Mouse (Mus musculus): ENCODE measurements around the gene Rhox4d. TPM values are rescaled to one million over a fixed set of nuclear protein-coding genes. Genes with fewer than 3 reads are reported as not detected.
"Not testable (repeated sequence)": the region's sequence is repeated elsewhere in the genome, so short reads cannot be mapped to it uniquely, and the experiment has no call there.

Rhox4d gene
- polyA plus RNA-seq (2015; fragmentation: Nextera tagmentation; extraction: Ambion mirVana) = not detected in 2 replicates

GRCm38 (mm10) chrX:37514059-37514458 lies at the start of gene Rhox4d:
Gene Rhox4d (plus strand): TSS chrX:37514359.
- WGBS = 96% methylated on average over 15 of the region's 18 CpGs
- not testable (repeated sequence) for H3K9me3 ChIP-seq (replicated peaks; ENCODE audit: low read length); H3K27me3 ChIP-seq (ENCODE audit: insufficient read depth, low read length); H3K9ac ChIP-seq (ENCODE audit: low read depth, low read length); H3K36me3 ChIP-seq (ENCODE audit: insufficient read depth, low read length); DNase-seq (ENCODE audit: low spot score); ATAC-seq (replicated peaks; ENCODE audit: low FRiP score, low read depth); H3K4me2 ChIP-seq (ENCODE audit: low read length); H3K4me1 ChIP-seq (replicated peaks; ENCODE audit: insufficient read depth, low read length); H3K4me3 ChIP-seq (replicated peaks; ENCODE audit: low read depth, low read length); H3K27ac ChIP-seq

- H3K36me3 ChIP-seq (ENCODE audit: insufficient read depth, low read length); H3K27ac ChIP-seq; H3K27me3 ChIP-seq (ENCODE audit: insufficient read depth, low read length); H3K4me1 ChIP-seq (replicated peaks; ENCODE audit: insufficient read depth, low read length); H3K4me2 ChIP-seq (ENCODE audit: low read length); DNase-seq (ENCODE audit: low spot score); H3K9ac ChIP-seq (ENCODE audit: low read depth, low read length); H3K4me3 ChIP-seq (replicated peaks; ENCODE audit: low read depth, low read length); ATAC-seq (replicated peaks; ENCODE audit: low FRiP score, low read depth); H3K9me3 ChIP-seq (replicated peaks; ENCODE audit: low read length): not testable (repeated sequence)
- WGBS = 91% methylated on average over 14 of the region's 14 CpGs
These were observed 34.1 kb upstream of the Rhox4d start, which contains the start of gene Rhox4c for GRCm38 (mm10) chrX:37480037-37480436. Gene Rhox4c (plus strand): TSS chrX:37480337.

- WGBS = 93% methylated on average over 2 of the region's 8 CpGs
- not testable (repeated sequence) for H3K9ac ChIP-seq (ENCODE audit: low read depth, low read length); H3K4me3 ChIP-seq (replicated peaks; ENCODE audit: low read depth, low read length); ATAC-seq (replicated peaks; ENCODE audit: low FRiP score, low read depth); H3K36me3 ChIP-seq (ENCODE audit: insufficient read depth, low read length); DNase-seq (ENCODE audit: low spot score); H3K9me3 ChIP-seq (replicated peaks; ENCODE audit: low read length); H3K27me3 ChIP-seq (ENCODE audit: insufficient read depth, low read length); H3K4me2 ChIP-seq (ENCODE audit: low read length); H3K27ac ChIP-seq; H3K4me1 ChIP-seq (replicated peaks; ENCODE audit: insufficient read depth, low read length)
These were observed 16.0 kb downstream of the Rhox4d start, which contains the start of gene Rhox2e for GRCm38 (mm10) chrX:37530152-37530551. Gene Rhox2e (plus strand): TSS chrX:37530452.

GRCm38 (mm10) chrX:37541719-37542118 lies 27.6 kb downstream of the Rhox4d start, which contains the start of gene Rhox3e:
Gene Rhox3e (plus strand): TSS chrX:37542019.
- not testable (repeated sequence) for H3K27me3 ChIP-seq (ENCODE audit: insufficient read depth, low read length); H3K4me3 ChIP-seq (replicated peaks; ENCODE audit: low read depth, low read length); DNase-seq (ENCODE audit: low spot score); H3K9ac ChIP-seq (ENCODE audit: low read depth, low read length); H3K4me1 ChIP-seq (replicated peaks; ENCODE audit: insufficient read depth, low read length); H3K27ac ChIP-seq; H3K9me3 ChIP-seq (replicated peaks; ENCODE audit: low read length); ATAC-seq (replicated peaks; ENCODE audit: low FRiP score, low read depth); H3K4me2 ChIP-seq (ENCODE audit: low read length); H3K36me3 ChIP-seq (ENCODE audit: insufficient read depth, low read length)
- WGBS = no CpG with 5 or more reads among the region's 4 CpGs

GRCm38 (mm10) chrX:37557112-37557511 lies 43.0 kb downstream of the Rhox4d start, which contains the start of gene Rhox4e:
Gene Rhox4e (plus strand): TSS chrX:37557412.
- WGBS = 95% methylated on average over 10 of the region's 18 CpGs
- H3K4me2 ChIP-seq (ENCODE audit: low read length); H3K9me3 ChIP-seq (replicated peaks; ENCODE audit: low read length); H3K36me3 ChIP-seq (ENCODE audit: insufficient read depth, low read length); H3K27ac ChIP-seq; H3K4me1 ChIP-seq (replicated peaks; ENCODE audit: insufficient read depth, low read length); ATAC-seq (replicated peaks; ENCODE audit: low FRiP score, low read depth); H3K27me3 ChIP-seq (ENCODE audit: insufficient read depth, low read length); H3K4me3 ChIP-seq (replicated peaks; ENCODE audit: low read depth, low read length); H3K9ac ChIP-seq (ENCODE audit: low read depth, low read length); DNase-seq (ENCODE audit: low spot score): not testable (repeated sequence)

Other genes with a start within 250 kb of the Rhox4d start
- gene Rhox4a, start 249.0 kb upstream of the Rhox4d start, polyA plus RNA-seq (2015; fragmentation: Nextera tagmentation; extraction: Ambion mirVana) = not detected in 2 replicates
- gene Rhox3a2, start 134.3 kb upstream of the Rhox4d start, polyA plus RNA-seq (2015; fragmentation: Nextera tagmentation; extraction: Ambion mirVana) = not detected in 2 replicates
- gene Rhox4a2, start 123.5 kb upstream of the Rhox4d start, polyA plus RNA-seq (2015; fragmentation: Nextera tagmentation; extraction: Ambion mirVana) = not detected in 2 replicates
- gene Rhox2b, start 102.3 kb upstream of the Rhox4d start, polyA plus RNA-seq (2015; fragmentation: Nextera tagmentation; extraction: Ambion mirVana) = not detected in 2 replicates
- not detected in 2 replicates for gene Rhox4b, start 81.9 kb upstream of the Rhox4d start, polyA plus RNA-seq (2015; fragmentation: Nextera tagmentation; extraction: Ambion mirVana)
- gene Rhox2c, start 60.7 kb upstream of the Rhox4d start, polyA plus RNA-seq (2015; fragmentation: Nextera tagmentation; extraction: Ambion mirVana) = not detected in 2 replicates
- not detected in 2 replicates for gene Rhox3c, start 55.8 kb upstream of the Rhox4d start, polyA plus RNA-seq (2015; fragmentation: Nextera tagmentation; extraction: Ambion mirVana)
- gene Rhox4c, start 34.0 kb upstream of the Rhox4d start, polyA plus RNA-seq (2015; fragmentation: Nextera tagmentation; extraction: Ambion mirVana) = not detected in 2 replicates
- not detected in 2 replicates for gene Rhox2d, start 20.9 kb upstream of the Rhox4d start, polyA plus RNA-seq (2015; fragmentation: Nextera tagmentation; extraction: Ambion mirVana)
- not detected in 2 replicates for gene Rhox2e, start 16.1 kb downstream of the Rhox4d start, polyA plus RNA-seq (2015; fragmentation: Nextera tagmentation; extraction: Ambion mirVana)
- gene Rhox3e, start 27.7 kb downstream of the Rhox4d start, polyA plus RNA-seq (2015; fragmentation: Nextera tagmentation; extraction: Ambion mirVana) = not detected in 2 replicates
- gene Rhox4e, start 43.1 kb downstream of the Rhox4d start, polyA plus RNA-seq (2015; fragmentation: Nextera tagmentation; extraction: Ambion mirVana) = not detected in 2 replicates
- gene Rhox2f, start 57.0 kb downstream of the Rhox4d start, polyA plus RNA-seq (2015; fragmentation: Nextera tagmentation; extraction: Ambion mirVana) = not detected in 2 replicates
- not detected in 2 replicates for gene Rhox3f, start 66.6 kb downstream of the Rhox4d start, polyA plus RNA-seq (2015; fragmentation: Nextera tagmentation; extraction: Ambion mirVana)
- not detected in 2 replicates for gene Rhox4f, start 93.3 kb downstream of the Rhox4d start, polyA plus RNA-seq (2015; fragmentation: Nextera tagmentation; extraction: Ambion mirVana)
- not detected in 2 replicates for gene Rhox3g, start 114.3 kb downstream of the Rhox4d start, polyA plus RNA-seq (2015; fragmentation: Nextera tagmentation; extraction: Ambion mirVana)
- not detected in 2 replicates for gene Rhox2g, start 129.1 kb downstream of the Rhox4d start, polyA plus RNA-seq (2015; fragmentation: Nextera tagmentation; extraction: Ambion mirVana)
- not detected in 2 replicates for gene Rhox4g, start 137.0 kb downstream of the Rhox4d start, polyA plus RNA-seq (2015; fragmentation: Nextera tagmentation; extraction: Ambion mirVana)
- gene Rhox3h, start 154.4 kb downstream of the Rhox4d start, polyA plus RNA-seq (2015; fragmentation: Nextera tagmentation; extraction: Ambion mirVana) = not detected in 2 replicates
- not detected in 2 replicates for gene Rhox2h, start 158.9 kb downstream of the Rhox4d start, polyA plus RNA-seq (2015; fragmentation: Nextera tagmentation; extraction: Ambion mirVana)